Mouse (Mus musculus) myocyte (in vitro differentiated cells): Measurements from ENCODE around the gene Fam227b. TPM values are rescaled to one million over a fixed set of nuclear protein-coding genes. Genes with fewer than 3 reads are reported as not detected.

Experiments
- H3K27me3 ChIP-seq: one replicate; pipeline ENCODE4 v1.6.1; 2011; ENCODE audit not compliant: control insufficient read depth, insufficient read depth, insufficient read length
- H3K36me3 ChIP-seq: one replicate; pipeline ENCODE4 v1.6.1; 2011; ENCODE audit not compliant: control insufficient read depth, insufficient read depth
- H3K4me2 ChIP-seq: one replicate; pipeline ENCODE4 v1.6.1; 2011; ENCODE audit warnings: low read depth, control low read depth
- H3K4me3 ChIP-seq: one replicate; pipeline ENCODE4 v1.5.1; 2011; ENCODE audit warnings: mild to moderate bottlenecking, control low read depth, moderate library complexity
- H3K79me2 ChIP-seq: one replicate; pipeline ENCODE4 v1.6.1; 2011; ENCODE audit not compliant: control insufficient read depth, insufficient read depth
- H3ac ChIP-seq: one replicate; pipeline ENCODE4 v1.6.1; 2011; ENCODE audit not compliant: control insufficient read depth, insufficient read length
- E2F4 ChIP-seq: IDR thresholded peaks from one replicate; pipeline ENCODE4 v1.6.1; 2011; ENCODE audit warnings: mild to moderate bottlenecking, control low read depth, moderate library complexity; ENCODE audit not compliant: insufficient read depth
- MAX ChIP-seq: IDR thresholded peaks from one replicate; pipeline ENCODE4 v1.6.1; 2011; ENCODE audit warnings: low read depth, mild to moderate bottlenecking, control low read depth
- MYOD1 ChIP-seq, 3 experiments: IDR thresholded peaks; one replicate each; pipeline ENCODE4 v1.6.1; 2011; ENCODE audit warnings: control low read depth in 2 of 3, low read depth in 2 of 3, mild to moderate bottlenecking in 2 of 3, moderate library complexity in 1 of 3; ENCODE audit not compliant: insufficient read length in 2 of 3, control insufficient read depth in 1 of 3
- MYOG ChIP-seq, 3 experiments: IDR thresholded peaks; one replicate each; pipeline ENCODE4 v1.6.1; 2011; ENCODE audit warnings: control low read depth in 2 of 3, low read depth in 2 of 3, mild to moderate bottlenecking in 2 of 3; ENCODE audit not compliant: insufficient read length in 2 of 3, control insufficient read depth in 1 of 3, insufficient read depth in 1 of 3
- POLR2A ChIP-seq: IDR thresholded peaks from one replicate; pipeline ENCODE4 v1.6.1; 2011; ENCODE audit warnings: low read depth, mild to moderate bottlenecking, control low read depth, moderate library complexity; ENCODE audit not compliant: insufficient read length
- POLR2AphosphoS2 ChIP-seq: IDR thresholded peaks from one replicate; pipeline ENCODE4 v1.6.1; 2011; ENCODE audit warnings: low read depth, control low read depth; ENCODE audit not compliant: insufficient read length
- REST ChIP-seq: IDR thresholded peaks from one replicate; pipeline ENCODE4 v1.6.1; 2011; ENCODE audit warnings: mild to moderate bottlenecking, control low read depth, moderate library complexity; ENCODE audit not compliant: insufficient read depth, insufficient read length
- SRF ChIP-seq: IDR thresholded peaks from one replicate; pipeline ENCODE4 v1.6.1; 2011; ENCODE audit warnings: low read depth; ENCODE audit not compliant: control insufficient read depth, insufficient read length
- TCF12 ChIP-seq: IDR thresholded peaks from one replicate; pipeline ENCODE4 v1.6.1; 2011; ENCODE audit warnings: mild to moderate bottlenecking, control low read depth; ENCODE audit not compliant: poor library complexity, insufficient read depth, severe bottlenecking
- USF1 ChIP-seq: IDR thresholded peaks from one replicate; pipeline ENCODE4 v1.6.1; 2011; ENCODE audit warnings: low read depth, mild to moderate bottlenecking, control low read depth, moderate library complexity
- polyA plus RNA-seq: library from polyadenylated mRNA; unstranded; fragments of >200 nt; fragmentation: generic; extraction: Trizol; gene quantifications from one replicate; pipeline ENCODE4 v1.2.1, GENCODE M21; 2012; ENCODE audit warnings: missing spikeins

The Fam227b gene
- polyA plus RNA-seq, 1 experiment, result not detected

GRCm38 (mm10) chr2:126039414-126039891 lies 112.4 kb downstream of the Fam227b start:
- Histone ChIP-seq H3K4me3 (no peak overlapping the region), H3K36me3 (no peaks in the 10 kb centered on the region), H3K4me2 (no peak overlapping the region), H3ac (no peak overlapping the region), H3K79me2 (no peaks in the 10 kb centered on the region), H3K27me3 (no peaks in the 10 kb centered on the region)
- no peak for TF ChIP-seq USF1

GRCm38 (mm10) chr2:126038221-126039000 lies 113.4 kb downstream of the Fam227b start:
- TF ChIP-seq MAX, result no peak
- TF ChIP-seq REST, result no peak
- no peak for TF ChIP-seq POLR2A
- no peak for TF ChIP-seq SRF
- TF ChIP-seq MYOG (IDR thresholded peaks at IDR 0.05; ENCODE audit: control insufficient read depth in 1 of 3, insufficient read depth in 1 of 3, insufficient read length in 2 of 3, low read depth in 2 of 3), result no peak
- no peaks in the 10 kb centered on the region for H3K36me3 ChIP-seq
- H3K4me2 ChIP-seq, result peak overlapping the region; percentile 4

GRCm38 (mm10) chr2:126036121-126036520 lies 115.7 kb downstream of the Fam227b start:
- H3K27me3 ChIP-seq, result no peaks in the 10 kb centered on the region
- no peak for TF ChIP-seq TCF12
- peak overlapping the region; percentile 71 for H3K4me2 ChIP-seq
- peak overlapping the region; percentile 7 for H3K4me3 ChIP-seq
- H3K36me3 ChIP-seq, result no peaks in the 10 kb centered on the region
- H3K79me2 ChIP-seq, result no peaks in the 10 kb centered on the region
- H3ac ChIP-seq, result no peak overlapping the region

More at GRCm38 (mm10) chr2:126038221-126039000, 113.4 kb downstream of the Fam227b start:
- Histone ChIP-seq H3K79me2 (no peaks in the 10 kb centered on the region), H3ac (no peak overlapping the region), H3K4me3 (no peak overlapping the region), H3K27me3 (no peaks in the 10 kb centered on the region)

- no peak for TF ChIP-seq POLR2AphosphoS2
- TF ChIP-seq POLR2A, result no peak
- TF ChIP-seq REST, result no peak
- no peak for TF ChIP-seq E2F4
- TF ChIP-seq TCF12, result no peak
- TF ChIP-seq MYOD1 (IDR thresholded peaks at IDR 0.05; ENCODE audit: control insufficient read depth in 1 of 3, insufficient read length in 2 of 3, low read depth in 2 of 3), result no peak
- no peak for TF ChIP-seq SRF
- no peak for TF ChIP-seq USF1
- no peak for TF ChIP-seq MYOG (IDR thresholded peaks at IDR 0.05; ENCODE audit: control insufficient read depth in 1 of 3, insufficient read depth in 1 of 3, insufficient read length in 2 of 3, low read depth in 2 of 3)
- H3ac ChIP-seq, result no peak overlapping the region
- H3K36me3 ChIP-seq, result no peaks in the 10 kb centered on the region
- no peaks in the 10 kb centered on the region for H3K27me3 ChIP-seq
- H3K4me2 ChIP-seq, result peak overlapping the region; percentile 71
- no peaks in the 10 kb centered on the region for H3K79me2 ChIP-seq
- H3K4me3 ChIP-seq, result peak overlapping the region; percentile 13
These were observed 116.6 kb downstream of the Fam227b start for GRCm38 (mm10) chr2:126035013-126035770.

- H3ac ChIP-seq, result no peak within 1 kb of the TSS
- no peaks in the 10 kb centered on the region for H3K27me3 ChIP-seq
- TF ChIP-seq POLR2AphosphoS2 (no peak), E2F4 (no peak), MYOD1 (IDR thresholded peaks at IDR 0.05; ENCODE audit: control insufficient read depth in 1 of 3, insufficient read length in 2 of 3, low read depth in 2 of 3) (peak in 2 of 3 experiments; percentile 47 to 65), MYOG (IDR thresholded peaks at IDR 0.05; ENCODE audit: control insufficient read depth in 1 of 3, insufficient read depth in 1 of 3, insufficient read length in 2 of 3, low read depth in 2 of 3) (no peak)
- H3K4me3 ChIP-seq, result peak within 1 kb of the TSS; percentile 13
- H3K4me2 ChIP-seq, result peak within 1 kb of the TSS; percentile 71
- H3K79me2 ChIP-seq, result no peaks in the 10 kb centered on the region
- H3K36me3 ChIP-seq, result no peaks in the 10 kb centered on the region
These were observed 117.3 kb downstream of the Fam227b start, which contains the start of gene Fgf7 for GRCm38 (mm10) chr2:126034379-126035005. Fgf7 (plus strand) TSS chr2:126034658.
